Mouse (Mus musculus) midbrain, embryonic 10.5 days (tissue): ENCODE measurements around the gene Clcnkb. TPM values are rescaled to one million over a fixed set of nuclear protein-coding genes. Genes with fewer than 3 reads are reported as not detected.
A peak's percentile ranks its signal among the peaks of the same experiment; 100 is the strongest.

Experiments used
- DNase-seq: peaks from one replicate; pipeline ENCODE4 v3.0.0-alpha.2; 2017; ENCODE audit warnings: low spot score
- H3K27ac ChIP-seq: fragments of 300-500 bp; sonication (generic); replicated peaks from 2 replicates; pipeline ENCODE4 v1.5.1; 2016; ENCODE audit warnings: mild to moderate bottlenecking
- H3K27me3 ChIP-seq: fragments of 300-500 bp; sonication (generic); 2 replicates; pipeline ENCODE4 v1.6.1; 2016; ENCODE audit warnings: low read depth, mild to moderate bottlenecking; ENCODE audit not compliant: poor library complexity, severe bottlenecking
- H3K36me3 ChIP-seq: fragments of 300-500 bp; sonication (generic); 2 replicates; pipeline ENCODE4 v1.6.1; 2016; ENCODE audit warnings: mild to moderate bottlenecking, moderate library complexity
- H3K4me1 ChIP-seq: fragments of 300-500 bp; sonication (generic); 2 replicates; pipeline ENCODE4 v1.6.1; 2016
- H3K4me3 ChIP-seq: fragments of 300-500 bp; sonication (generic); 2 replicates; pipeline ENCODE4 v1.5.1; 2016; ENCODE audit warnings: mild to moderate bottlenecking, moderate library complexity
- H3K9me3 ChIP-seq: fragments of 300-500 bp; sonication (generic); replicated peaks from 2 replicates; pipeline ENCODE4 v1.6.1; 2016; ENCODE audit warnings: mild to moderate bottlenecking
- WGBS: fragments of 180-500 bp; shearing (Covaris S2); methylation state at CpG from one replicate; pipeline ENCODE4 v1.1.7; 2016; 5-methylcytosine and 5-hydroxymethylcytosine counted together
- polyA plus RNA-seq: library from polyadenylated mRNA; unstranded; fragments of >200 nt; fragmentation: Nextera tagmentation; extraction: Ambion mirVana; gene quantifications from 2 replicates; pipeline ENCODE4 v1.2.1, GENCODE M21; 2016

Clcnkb gene
- not detected in 2 replicates for polyA plus RNA-seq

DNA sequence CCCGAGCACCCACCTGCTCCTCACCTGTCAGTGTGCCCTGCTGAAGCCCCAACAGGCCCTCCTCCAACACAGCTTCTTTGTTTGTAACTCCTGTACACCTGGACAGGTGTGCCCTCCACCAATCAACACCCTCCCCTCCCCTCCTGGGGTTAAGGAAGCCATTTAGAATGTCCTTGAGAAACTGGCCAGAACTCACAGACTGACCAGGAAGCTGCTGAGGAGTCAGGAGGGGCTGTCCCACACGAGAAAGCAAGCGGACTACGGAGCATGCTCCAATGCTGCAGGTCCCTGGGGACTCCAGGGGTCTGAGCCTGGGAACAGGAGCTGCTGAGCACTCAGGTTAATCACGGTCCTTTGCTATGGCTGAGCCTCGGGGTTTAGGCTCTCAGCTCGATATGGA is at the start of gene Clcnkb:
Clcnkb (minus strand) TSS at position 91 of the 400 bp plus-strand sequence.
- no peaks in the 10 kb centered on the region for H3K36me3 ChIP-seq
- peaks cover 11% of the 10 kb centered on the region; the same call in 1 of the 2 replicates for H3K27me3 ChIP-seq
- H3K4me1 ChIP-seq, result peaks cover 11% of the 10 kb centered on the region; the same call in 1 of the 2 replicates
- 66% methylated on average over 7 of the region's 7 CpGs for WGBS
- no peak within 1 kb of the TSS for H3K27ac ChIP-seq
- H3K9me3 ChIP-seq, result no peaks in the 10 kb centered on the region
- no peak within 1 kb of the TSS for H3K4me3 ChIP-seq
- DNase-seq, result no peak

DNA sequence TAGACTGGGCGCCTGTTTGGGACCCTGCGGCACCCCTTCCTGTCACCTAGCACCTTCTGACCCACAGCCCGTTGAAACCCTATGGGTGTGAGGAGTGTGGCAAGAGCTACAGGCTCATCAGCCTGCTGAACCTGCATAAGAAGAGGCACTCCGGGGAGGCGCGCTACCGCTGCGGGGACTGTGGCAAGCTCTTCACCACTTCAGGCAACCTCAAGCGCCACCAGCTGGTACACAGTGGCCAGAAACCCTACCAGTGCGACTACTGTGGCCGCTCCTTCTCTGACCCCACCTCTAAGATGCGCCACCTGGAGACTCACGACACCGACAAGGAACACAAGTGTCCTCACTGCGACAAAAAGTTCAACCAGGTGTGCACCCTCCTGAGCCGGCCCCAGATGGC is 48.9 kb upstream of the Clcnkb start:
- Histone ChIP-seq H3K36me3 (peaks cover 96% of the 10 kb centered on the region), H3K4me1 (peaks cover 29% of the 10 kb centered on the region), H3K27ac (no peak overlapping the region), H3K9me3 (no peaks in the 10 kb centered on the region), H3K27me3 (no peaks in the 10 kb centered on the region), H3K4me3 (no peak overlapping the region)
- DNase-seq, result no peak
- WGBS, result 73% methylated on average over 16 of the region's 16 CpGs

DNA sequence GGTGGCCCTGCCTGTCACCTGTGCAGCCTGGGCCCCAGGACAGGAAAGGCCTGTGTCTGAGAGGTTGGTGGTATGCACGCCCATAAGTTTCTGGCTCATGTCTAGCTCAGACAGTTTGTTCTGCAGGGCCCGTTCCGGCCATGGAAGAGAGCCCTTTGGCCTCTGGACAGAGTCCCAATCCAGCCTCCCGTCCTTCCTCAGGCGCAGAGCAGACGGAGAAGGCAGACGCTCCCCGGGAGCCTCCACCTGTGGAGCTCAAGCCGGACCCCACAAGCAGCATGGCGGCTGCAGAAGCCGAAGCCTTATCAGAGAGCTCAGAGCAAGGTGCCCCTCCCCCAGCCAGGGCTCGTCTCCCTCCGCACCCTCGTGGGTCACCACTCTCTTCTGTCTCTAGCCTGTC is 47.7 kb upstream of the Clcnkb start:
- no peaks in the 10 kb centered on the region for H3K27me3 ChIP-seq
- no peak for DNase-seq
- no peak overlapping the region for H3K27ac ChIP-seq
- peaks cover 87% of the 10 kb centered on the region for H3K36me3 ChIP-seq
- H3K9me3 ChIP-seq, result no peaks in the 10 kb centered on the region
- H3K4me1 ChIP-seq, result peaks cover 38% of the 10 kb centered on the region
- WGBS, result 87% methylated on average over 14 of the region's 14 CpGs
- no peak overlapping the region for H3K4me3 ChIP-seq

DNA sequence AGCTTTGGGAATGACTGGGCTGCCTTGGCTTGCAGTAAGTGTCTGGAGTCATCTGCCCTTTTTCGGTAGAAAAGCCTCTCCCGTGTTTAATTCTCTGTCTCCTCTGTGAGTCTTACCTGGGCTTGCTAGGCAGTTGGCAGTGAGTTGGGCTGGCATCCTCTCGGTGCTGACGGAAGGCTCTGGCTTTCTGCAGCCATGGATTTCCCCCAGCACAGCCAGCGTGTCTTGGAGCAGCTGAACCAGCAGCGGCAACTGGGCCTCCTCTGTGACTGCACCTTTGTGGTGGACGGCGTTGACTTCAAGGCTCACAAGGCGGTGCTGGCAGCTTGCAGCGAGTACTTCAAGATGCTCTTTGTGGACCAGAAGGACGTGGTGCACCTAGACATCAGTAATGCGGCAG is 45.8 kb upstream of the Clcnkb start:
- no peak for DNase-seq
- Histone ChIP-seq H3K4me1 (peaks cover 47% of the 10 kb centered on the region), H3K27me3 (no peaks in the 10 kb centered on the region), H3K4me3 (no peak overlapping the region), H3K36me3 (peaks cover 81% of the 10 kb centered on the region), H3K27ac (peak overlapping the region; percentile 3; the same call in 1 of the 2 replicates), H3K9me3 (no peaks in the 10 kb centered on the region)
- 91% methylated on average over 12 of the region's 12 CpGs for WGBS

DNA sequence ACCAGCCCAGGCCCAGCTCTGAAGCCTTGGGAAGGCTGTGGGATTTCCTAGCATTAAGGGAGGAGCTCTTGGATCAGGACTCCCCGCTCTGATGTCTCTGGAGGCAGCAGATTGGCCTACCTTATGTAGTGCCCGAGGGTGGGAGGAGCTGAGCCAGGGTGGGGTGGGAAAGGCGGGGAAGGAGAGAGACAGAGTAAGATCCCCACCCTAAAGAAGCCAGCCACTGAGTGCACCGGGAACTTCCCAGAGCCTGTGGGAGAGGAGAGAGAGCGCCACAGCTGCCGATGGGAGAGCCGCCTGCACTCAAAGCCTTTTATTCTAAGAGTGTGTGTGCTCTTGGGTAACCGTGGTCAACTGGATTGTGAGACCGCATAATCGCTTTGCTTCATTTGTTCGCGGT is 45.3 kb upstream of the Clcnkb start:
- H3K9me3 ChIP-seq, result no peaks in the 10 kb centered on the region
- no peak for DNase-seq
- peaks cover 81% of the 10 kb centered on the region for H3K36me3 ChIP-seq
- peaks cover 46% of the 10 kb centered on the region for H3K4me1 ChIP-seq
- H3K27ac ChIP-seq, result 0 out of 2 replicates have a peak overlapping the region, but pooled peaks have one; percentile 30
- H3K27me3 ChIP-seq, result no peaks in the 10 kb centered on the region
- WGBS, result 64% methylated on average over 12 of the region's 12 CpGs
- H3K4me3 ChIP-seq, result no peak overlapping the region

- Histone ChIP-seq H3K4me1 (peaks cover 40% of the 10 kb centered on the region), H3K4me3 (no peak overlapping the region), H3K27ac (no peak overlapping the region), H3K9me3 (no peaks in the 10 kb centered on the region), H3K36me3 (peaks cover 81% of the 10 kb centered on the region), H3K27me3 (no peaks in the 10 kb centered on the region)
- 90% methylated on average over 4 of the region's 4 CpGs for WGBS
- no peak for DNase-seq
Observed at GRCm38 (mm10) chr4:141460481-141460880, 44.7 kb upstream of the Clcnkb start.

- Histone ChIP-seq H3K4me3 (no peak overlapping the region), H3K27ac (no peak overlapping the region), H3K4me1 (peaks cover 42% of the 10 kb centered on the region), H3K36me3 (peaks cover 81% of the 10 kb centered on the region), H3K27me3 (no peaks in the 10 kb centered on the region), H3K9me3 (no peaks in the 10 kb centered on the region)
- no peak for DNase-seq
- WGBS, result 91% methylated on average over 9 of the region's 9 CpGs
Observed at GRCm38 (mm10) chr4:141459766-141460165, 44.0 kb upstream of the Clcnkb start.

- Histone ChIP-seq H3K4me1 (peaks cover 42% of the 10 kb centered on the region), H3K9me3 (no peaks in the 10 kb centered on the region), H3K36me3 (peaks cover 80% of the 10 kb centered on the region), H3K4me3 (no peak overlapping the region), H3K27me3 (no peaks in the 10 kb centered on the region), H3K27ac (0 out of 2 replicates have a peak overlapping the region, but pooled peaks have one; percentile 4)
- no peak for DNase-seq
- WGBS, result 80% methylated on average over 3 of the region's 3 CpGs
Observed at GRCm38 (mm10) chr4:141458888-141459287, 43.1 kb upstream of the Clcnkb start.

- Histone ChIP-seq H3K27me3 (no peaks in the 10 kb centered on the region), H3K27ac (peak overlapping the region; percentile 65; the same call in 1 of the 2 replicates), H3K9me3 (no peaks in the 10 kb centered on the region), H3K36me3 (peaks cover 80% of the 10 kb centered on the region), H3K4me1 (peaks cover 42% of the 10 kb centered on the region), H3K4me3 (no peak overlapping the region)
- 19% methylated on average over 7 of the region's 7 CpGs for WGBS
- no peak for DNase-seq
Observed at GRCm38 (mm10) chr4:141458236-141458635, 42.4 kb upstream of the Clcnkb start.

DNA sequence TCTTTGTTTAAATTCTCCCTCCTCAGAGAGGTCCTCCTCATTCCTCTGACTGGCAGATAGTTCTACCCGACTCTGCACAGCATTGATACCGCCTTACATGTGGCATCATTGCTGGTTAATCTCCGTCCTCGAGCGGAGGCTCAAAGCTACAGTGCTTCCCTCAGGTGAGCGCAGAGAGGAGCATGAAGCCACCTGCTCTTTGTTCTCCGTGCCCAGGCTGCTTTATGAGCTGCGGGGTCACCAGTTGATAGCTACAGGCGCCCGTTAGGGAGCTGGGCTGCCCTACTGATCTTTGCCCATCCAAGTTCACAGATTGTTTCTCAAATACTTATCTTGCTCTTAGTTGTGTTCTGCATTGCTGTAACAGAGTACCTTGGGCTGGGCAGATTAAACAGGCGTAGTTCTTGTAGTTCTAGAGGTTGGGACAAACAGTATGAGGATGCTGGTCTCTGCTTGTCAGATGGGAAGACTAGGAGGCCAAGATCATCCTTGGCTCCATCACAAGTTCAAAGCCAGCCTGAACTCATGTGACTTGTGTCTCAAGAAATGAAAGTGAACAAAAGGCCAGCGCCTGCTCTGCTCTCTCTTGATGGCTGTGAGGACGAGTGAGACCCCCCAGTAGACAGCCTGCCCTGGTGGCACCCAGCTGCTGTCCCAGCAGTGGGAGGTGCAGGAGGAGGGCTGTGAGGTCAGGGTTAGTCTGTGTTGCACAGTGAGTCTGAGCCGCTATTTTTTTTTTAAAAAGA is 40.6 kb upstream of the Clcnkb start:
- peaks cover 80% of the 10 kb centered on the region for H3K36me3 ChIP-seq
- H3K4me3 ChIP-seq, result no peak overlapping the region
- 93% methylated on average over 14 of the region's 14 CpGs for WGBS
- H3K4me1 ChIP-seq, result peaks cover 37% of the 10 kb centered on the region
- DNase-seq, result no peak
- H3K9me3 ChIP-seq, result no peaks in the 10 kb centered on the region
- no peaks in the 10 kb centered on the region for H3K27me3 ChIP-seq
- H3K27ac ChIP-seq, result no peak overlapping the region

DNA sequence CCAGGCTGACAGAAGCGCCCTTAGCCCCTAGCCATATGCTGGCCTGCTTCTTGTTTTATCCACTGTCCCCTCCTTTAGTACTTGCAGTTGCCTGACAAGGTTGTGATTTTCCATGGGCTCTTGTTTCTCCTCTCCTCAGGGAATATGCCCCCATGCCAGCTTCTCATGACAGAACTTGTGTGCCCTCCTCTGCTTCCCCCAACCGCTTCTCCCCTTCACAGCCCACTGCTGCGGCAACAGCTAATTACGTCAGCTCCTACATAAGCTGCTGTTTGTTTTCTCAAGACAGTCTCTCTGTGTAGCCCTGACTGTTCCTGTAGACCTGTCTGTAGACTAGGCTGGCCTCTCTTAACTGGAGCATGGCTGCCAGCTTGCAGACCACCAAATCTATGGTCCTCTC is 39.7 kb upstream of the Clcnkb start:
- Histone ChIP-seq H3K36me3 (peaks cover 82% of the 10 kb centered on the region), H3K9me3 (no peaks in the 10 kb centered on the region), H3K4me3 (no peak overlapping the region), H3K27me3 (no peaks in the 10 kb centered on the region), H3K4me1 (peaks cover 28% of the 10 kb centered on the region), H3K27ac (no peak overlapping the region)
- no peak for DNase-seq
- whole genome bisulfite sequencing, result 72% methylated on average over 4 of the region's 4 CpGs

GRCm38 (mm10) chr4:141454581-141455350 is 39.0 kb upstream of the Clcnkb start:
- peaks cover 82% of the 10 kb centered on the region for H3K36me3 ChIP-seq
- 83% methylated on average over 14 of the region's 14 CpGs for WGBS

More at GRCm38 (mm10) chr4:141454581-141455350, 39.0 kb upstream of the Clcnkb start:
- no peak for DNase-seq
- H3K4me3 ChIP-seq, result no peak overlapping the region
- no peak overlapping the region for H3K27ac ChIP-seq
- peaks cover 23% of the 10 kb centered on the region for H3K4me1 ChIP-seq
- H3K9me3 ChIP-seq, result no peaks in the 10 kb centered on the region
- no peaks in the 10 kb centered on the region for H3K27me3 ChIP-seq
